Mouse (Mus musculus) limb, embryonic 11.5 days (tissue): Measurements from ENCODE around the gene Erp44. TPM values are rescaled to one million over a fixed set of nuclear protein-coding genes. Genes with fewer than 3 reads are reported as not detected.
A peak's percentile ranks its signal among the peaks of the same experiment; 100 is the strongest.

ENCODE experiments used
- ATAC-seq: fragments of 200-750 bp; cut with Nextera tagmentation; 2 replicates; pipeline ENCODE4 v1.8.0; 2017; ENCODE audit warnings: low read depth; ENCODE audit not compliant: insufficient number of reproducible peaks, low FRiP score, low TSS enrichment
- DNase-seq: peaks from one replicate; pipeline ENCODE4 v3.0.0-alpha.2; 2015; ENCODE audit warnings: low spot score
- H3K27ac ChIP-seq: fragments of 300-500 bp; sonication (generic); replicated peaks from 2 replicates; pipeline ENCODE4 v1.5.1; 2014; ENCODE audit warnings: low read depth, mild to moderate bottlenecking, low read length
- H3K27me3 ChIP-seq: fragments of 300-500 bp; sonication (generic); 2 replicates; pipeline ENCODE4 v1.6.1; 2014; ENCODE audit warnings: mild to moderate bottlenecking, low read length, mixed read lengths; ENCODE audit not compliant: control insufficient read depth, insufficient read depth
- H3K36me3 ChIP-seq: fragments of 300-500 bp; sonication (generic); 2 replicates; pipeline ENCODE4 v1.6.1; 2014; ENCODE audit warnings: mild to moderate bottlenecking, low read length, moderate library complexity, mixed read lengths; ENCODE audit not compliant: control insufficient read depth, insufficient read depth
- H3K4me1 ChIP-seq: fragments of 300-500 bp; sonication (generic); 2 replicates; pipeline ENCODE4 v1.6.1; 2014; ENCODE audit warnings: low read length, mixed read lengths; ENCODE audit not compliant: control insufficient read depth, insufficient read depth
- H3K4me2 ChIP-seq: fragments of 300-500 bp; sonication (generic); 2 replicates; pipeline ENCODE4 v1.6.1; 2014; ENCODE audit warnings: low read depth, mild to moderate bottlenecking, moderate library complexity; ENCODE audit not compliant: severe bottlenecking
- H3K4me3 ChIP-seq: fragments of 300-500 bp; sonication (generic); 2 replicates; pipeline ENCODE4 v1.5.1; 2014; ENCODE audit warnings: low read depth, low read length
- H3K9ac ChIP-seq: fragments of 300-500 bp; sonication (generic); 2 replicates; pipeline ENCODE4 v1.6.1; 2014; ENCODE audit warnings: mild to moderate bottlenecking, low read length
- H3K9me3 ChIP-seq: fragments of 300-500 bp; sonication (generic); 2 replicates; pipeline ENCODE4 v1.6.1; 2016; ENCODE audit warnings: low read length; ENCODE audit not compliant: control insufficient read depth
- WGBS: fragments of 180-500 bp; shearing (Covaris S2); extraction: QIAGEN DNeasy Blood & Tissue Kit; methylation state at CpG from one replicate; pipeline ENCODE4 v1.1.7; 2014; 5-methylcytosine and 5-hydroxymethylcytosine counted together
- polyA plus RNA-seq: library from polyadenylated mRNA; unstranded; fragments of >200 nt; fragmentation: Nextera tagmentation; extraction: Ambion mirVana; gene quantifications from 2 replicates; pipeline ENCODE4 v1.2.1, GENCODE M21; 2014

The Erp44 gene
- polyA plus RNA-seq, 1 experiment from 2014 or later, result 65.4 TPM

DNA sequence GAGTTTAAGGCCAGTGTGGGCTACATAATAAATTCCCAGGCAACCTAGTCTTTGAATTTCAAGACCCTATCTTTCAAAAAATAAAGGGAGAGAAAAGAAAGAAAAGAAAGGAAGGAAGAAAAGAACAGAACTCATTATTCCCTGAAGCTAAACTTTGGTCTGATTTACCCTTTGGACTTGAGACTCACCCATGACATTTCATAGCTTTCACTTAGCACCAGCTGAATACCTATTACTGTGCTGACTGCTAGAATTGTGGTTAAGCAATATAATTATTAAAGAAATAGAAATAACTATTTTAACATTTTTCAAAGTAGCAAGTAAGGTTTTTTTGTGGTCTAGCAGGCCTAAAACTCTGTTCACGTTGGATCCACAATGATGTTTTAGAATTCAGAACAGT, 1.8 kb upstream of the Erp44 start:
- Histone ChIP-seq H3K27me3 (no peaks in the 10 kb centered on the region), H3K9me3 (no peaks in the 10 kb centered on the region), H3K36me3 (no peaks in the 10 kb centered on the region), H3K4me2 (no peak overlapping the region), H3K27ac (no peak overlapping the region), H3K9ac (no peak overlapping the region), H3K4me1 (peaks cover 5% of the 10 kb centered on the region; the same call in 1 of the 2 replicates), H3K4me3 (no peak overlapping the region)
- DNase-seq (no peak), ATAC-seq (no peak)
- 91% methylated on average over 1 of the region's 1 CpGs for WGBS

DNA sequence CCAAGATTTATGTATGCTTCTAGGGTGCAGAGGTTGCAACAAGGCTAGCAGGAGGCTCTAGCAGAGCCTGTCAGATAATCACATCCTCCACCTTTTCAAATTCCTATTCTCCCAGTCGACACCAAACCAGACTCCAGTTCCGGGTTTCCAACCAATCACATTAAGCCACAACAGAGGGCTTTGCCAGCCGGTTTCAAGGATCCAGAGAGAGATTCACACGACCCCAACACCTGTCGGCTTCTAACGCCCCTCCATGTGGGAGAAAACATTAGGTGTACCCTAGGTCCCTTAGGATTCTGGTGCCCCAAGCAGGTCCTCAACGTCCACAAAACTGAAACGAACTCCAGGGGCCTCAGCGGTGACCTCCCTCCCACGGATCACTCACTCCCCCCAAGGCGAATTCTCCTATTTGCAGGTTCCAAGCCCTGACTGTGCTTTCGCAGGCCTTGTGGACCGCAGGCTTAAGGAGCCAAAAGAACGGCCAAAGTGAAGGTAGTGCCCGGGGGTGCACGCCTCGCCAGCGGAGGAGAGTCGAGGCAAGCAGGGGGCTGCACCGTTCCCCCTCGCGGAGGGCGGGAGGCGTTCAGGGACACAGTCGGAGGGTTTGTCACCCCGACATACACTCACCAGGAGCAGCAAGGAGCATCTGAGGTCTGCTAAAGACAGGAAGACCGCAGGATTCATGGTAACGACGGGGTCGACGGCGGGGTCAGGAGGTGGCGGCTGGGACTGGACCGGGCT, 431 bp downstream of the Erp44 start:
- Histone ChIP-seq H3K4me1 (peaks cover 5% of the 10 kb centered on the region; the same call in 1 of the 2 replicates), H3K27me3 (no peaks in the 10 kb centered on the region), H3K4me2 (peak overlapping the region; percentile 76), H3K27ac (no peak overlapping the region), H3K36me3 (no peaks in the 10 kb centered on the region), H3K9ac (peak overlapping the region; percentile 92), H3K4me3 (peak overlapping the region; percentile 97), H3K9me3 (no peaks in the 10 kb centered on the region)
- WGBS, result under 1% methylated on average over 34 of the region's 34 CpGs
- peak; percentile 42 for DNase-seq
- ATAC-seq, result peak; percentile 3

DNA sequence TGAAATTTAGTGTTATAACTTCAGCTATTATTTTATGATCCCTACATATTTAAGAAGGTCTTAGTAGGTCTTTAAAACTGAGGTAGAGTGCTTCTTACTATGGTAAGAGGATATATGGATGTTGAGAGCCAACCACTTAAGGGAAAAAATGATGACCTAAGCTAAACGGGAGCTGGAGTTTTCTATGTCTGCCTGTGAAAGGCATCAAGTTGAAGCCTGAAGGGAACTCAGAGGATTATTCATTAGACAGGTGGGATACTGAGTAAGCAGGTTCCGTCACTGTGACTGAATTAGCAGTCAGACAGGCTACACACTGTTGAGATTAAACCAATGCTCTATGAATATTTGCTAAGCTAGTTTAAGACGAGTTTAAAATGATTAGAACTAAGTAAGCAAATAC, 2.3 kb downstream of the Erp44 start:
- Histone ChIP-seq H3K36me3 (no peaks in the 10 kb centered on the region), H3K27ac (no peak overlapping the region), H3K4me3 (no peak overlapping the region), H3K9ac (no peak overlapping the region), H3K27me3 (no peaks in the 10 kb centered on the region), H3K4me1 (peaks cover 5% of the 10 kb centered on the region; the same call in 1 of the 2 replicates), H3K9me3 (no peaks in the 10 kb centered on the region), H3K4me2 (no peak overlapping the region)
- ATAC-seq (no peak), DNase-seq (no peak)
- WGBS, result 88% methylated on average over 3 of the region's 3 CpGs

DNA sequence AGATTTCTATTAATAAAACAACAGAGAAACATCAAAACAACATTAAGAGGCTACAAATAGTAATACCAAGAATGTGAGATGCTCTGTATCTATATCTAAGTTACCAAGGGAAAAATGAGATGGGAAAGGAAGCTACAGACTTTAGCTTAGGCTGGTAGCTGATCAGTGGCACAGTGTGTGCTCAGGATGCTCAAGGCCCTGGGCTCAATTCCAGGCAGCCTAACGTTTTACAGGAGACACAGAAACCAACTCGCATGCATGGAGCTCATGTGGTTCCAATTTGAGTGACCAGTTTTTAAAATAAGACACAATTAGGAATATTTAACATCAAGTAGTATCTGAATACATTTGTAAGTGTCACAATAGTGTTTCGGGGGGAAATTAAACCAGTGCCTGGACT, 3.6 kb downstream of the Erp44 start:
- WGBS, result 76% methylated on average over 3 of the region's 3 CpGs

DNA sequence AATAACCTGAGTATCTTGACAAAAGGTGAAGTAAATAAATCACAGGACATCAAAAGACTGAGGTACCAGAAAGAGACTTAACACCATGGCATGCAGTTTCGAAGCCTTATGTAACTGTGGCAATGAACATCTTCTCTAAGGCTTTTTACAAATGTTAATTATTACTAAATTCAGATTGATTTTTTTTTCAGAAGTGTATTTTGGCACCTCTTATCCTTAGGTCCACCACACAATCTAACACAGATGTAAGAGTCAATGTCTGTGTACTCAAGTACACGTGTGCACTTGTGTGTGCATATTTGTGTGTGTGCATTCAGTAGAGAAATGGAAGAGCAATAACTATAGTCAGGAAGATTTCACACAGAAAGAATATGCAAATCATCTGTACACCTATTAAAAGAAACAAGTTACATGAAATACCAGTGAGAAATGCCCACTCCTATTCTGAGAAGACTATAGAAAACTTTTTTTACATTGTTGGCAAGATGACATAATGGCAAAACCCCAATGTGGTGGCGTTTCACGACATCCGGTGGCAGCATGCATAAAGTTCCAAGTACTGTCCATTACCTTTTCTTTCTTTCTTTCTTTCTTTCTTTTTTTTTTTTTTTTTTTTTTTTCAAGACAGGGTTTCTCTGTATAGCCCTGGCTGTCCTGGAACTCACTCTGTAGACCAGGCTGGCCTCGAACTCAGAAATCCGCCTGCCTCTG, 6.1 kb downstream of the Erp44 start:
- no peaks in the 10 kb centered on the region for H3K4me1 ChIP-seq
- DNase-seq (no peak), ATAC-seq (no peak)
- H3K4me3 ChIP-seq, result no peak overlapping the region
- no peak overlapping the region for H3K27ac ChIP-seq
- no peak overlapping the region for H3K9ac ChIP-seq
- no peaks in the 10 kb centered on the region for H3K27me3 ChIP-seq
- H3K36me3 ChIP-seq, result no peaks in the 10 kb centered on the region
- 95% methylated on average over 7 of the region's 7 CpGs for WGBS
- no peaks in the 10 kb centered on the region for H3K9me3 ChIP-seq
- H3K4me2 ChIP-seq, result no peak overlapping the region

More for the DNA sequence above, 3.6 kb downstream of the Erp44 start:
- Histone ChIP-seq H3K4me1 (peaks cover 5% of the 10 kb centered on the region; the same call in 1 of the 2 replicates), H3K36me3 (no peaks in the 10 kb centered on the region), H3K4me3 (no peak overlapping the region), H3K27ac (no peak overlapping the region), H3K9ac (no peak overlapping the region), H3K27me3 (no peaks in the 10 kb centered on the region), H3K9me3 (no peaks in the 10 kb centered on the region), H3K4me2 (no peak overlapping the region)
- no peak for ATAC-seq
- no peak for DNase-seq

DNA sequence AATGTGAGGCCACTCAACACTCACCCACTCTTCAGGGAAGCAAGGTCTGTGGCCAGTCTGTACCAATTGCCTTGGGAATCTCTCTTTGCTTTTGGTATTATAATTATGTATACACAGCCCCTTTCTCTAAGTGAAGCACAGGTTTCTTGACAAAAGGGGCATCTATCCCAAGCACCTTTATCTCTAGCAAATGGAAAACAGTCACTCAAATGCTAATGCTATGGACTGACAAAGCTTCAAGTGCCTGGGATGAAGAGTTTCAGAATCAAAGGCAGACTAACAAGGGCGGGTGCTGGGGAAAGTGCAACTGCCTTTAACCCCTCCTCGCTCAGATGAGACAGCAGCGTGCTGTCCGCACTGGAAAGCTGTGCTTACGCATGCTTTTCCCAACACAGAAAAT, 7.5 kb downstream of the Erp44 start:
- no peak overlapping the region for H3K4me2 ChIP-seq
- no peak overlapping the region for H3K27ac ChIP-seq
- H3K9ac ChIP-seq, result no peak overlapping the region
- no peaks in the 10 kb centered on the region for H3K36me3 ChIP-seq
- H3K4me3 ChIP-seq, result no peak overlapping the region
- no peak for DNase-seq
- no peaks in the 10 kb centered on the region for H3K27me3 ChIP-seq
- H3K9me3 ChIP-seq, result no peaks in the 10 kb centered on the region
- no peaks in the 10 kb centered on the region for H3K4me1 ChIP-seq
- no peak for ATAC-seq
- WGBS, result 57% methylated on average over 5 of the region's 5 CpGs

DNA sequence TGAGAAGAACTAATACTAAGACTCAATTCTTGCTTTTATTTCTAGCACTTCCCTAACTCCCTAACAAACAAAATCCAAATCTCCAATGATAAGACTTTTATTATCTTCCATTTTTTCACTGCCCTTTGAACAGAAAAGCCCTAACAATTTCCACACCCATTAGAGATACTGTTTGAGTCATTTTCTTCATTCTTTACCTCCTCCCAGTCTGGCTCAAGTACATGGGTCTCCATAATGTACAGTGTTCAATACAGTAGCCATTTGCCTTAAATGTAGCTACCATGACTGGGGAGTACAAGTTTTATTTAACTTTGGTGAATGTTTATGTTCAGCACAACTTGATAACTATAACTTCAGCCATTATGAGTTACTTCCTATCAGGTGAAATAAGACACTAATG, 8.8 kb downstream of the Erp44 start:
- no peaks in the 10 kb centered on the region for H3K36me3 ChIP-seq
- no peaks in the 10 kb centered on the region for H3K9me3 ChIP-seq
- no peak overlapping the region for H3K9ac ChIP-seq
- no peak overlapping the region for H3K4me3 ChIP-seq
- no peak overlapping the region for H3K27ac ChIP-seq
- DNase-seq, result no peak
- H3K4me1 ChIP-seq, result no peaks in the 10 kb centered on the region
- no peak overlapping the region for H3K4me2 ChIP-seq
- H3K27me3 ChIP-seq, result no peaks in the 10 kb centered on the region
- no peak for ATAC-seq

DNA sequence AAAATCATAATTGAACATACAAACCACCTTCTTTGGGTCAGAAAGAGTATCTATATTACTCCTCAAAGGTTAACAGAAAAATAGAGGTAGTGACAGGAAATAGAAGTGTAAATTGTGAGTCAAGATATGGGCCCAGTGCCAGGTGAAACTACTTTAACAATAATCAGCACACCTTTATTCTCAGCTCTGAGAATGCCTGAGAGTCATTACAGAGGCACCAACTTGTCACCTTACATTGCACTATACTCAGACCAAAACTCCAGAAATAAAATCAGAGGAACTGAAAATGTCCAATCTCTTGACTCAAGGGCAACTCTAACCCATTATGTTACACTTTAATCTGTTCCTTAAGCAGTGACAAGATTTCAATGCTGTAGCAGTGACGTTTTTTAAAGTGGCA, 11.2 kb downstream of the Erp44 start:
- Histone ChIP-seq H3K4me2 (no peak overlapping the region), H3K9me3 (no peaks in the 10 kb centered on the region), H3K4me3 (no peak overlapping the region), H3K36me3 (no peaks in the 10 kb centered on the region), H3K27ac (no peak overlapping the region), H3K9ac (no peak overlapping the region), H3K4me1 (no peaks in the 10 kb centered on the region), H3K27me3 (no peaks in the 10 kb centered on the region)
- ATAC-seq (no peak), DNase-seq (no peak)
- WGBS, result 81% methylated on average over 1 of the region's 1 CpGs
